Mouse (Mus musculus): ENCODE measurements around the gene Slc35f6. TPM values are rescaled to one million over a fixed set of nuclear protein-coding genes. Genes with fewer than 3 reads are reported as not detected.

Gene Slc35f6
- total RNA-seq (2023; ENCODE audit: inconsistent age), result 47.8 to 61.4 TPM (median 55.9 TPM) in 4 replicates

DNA sequence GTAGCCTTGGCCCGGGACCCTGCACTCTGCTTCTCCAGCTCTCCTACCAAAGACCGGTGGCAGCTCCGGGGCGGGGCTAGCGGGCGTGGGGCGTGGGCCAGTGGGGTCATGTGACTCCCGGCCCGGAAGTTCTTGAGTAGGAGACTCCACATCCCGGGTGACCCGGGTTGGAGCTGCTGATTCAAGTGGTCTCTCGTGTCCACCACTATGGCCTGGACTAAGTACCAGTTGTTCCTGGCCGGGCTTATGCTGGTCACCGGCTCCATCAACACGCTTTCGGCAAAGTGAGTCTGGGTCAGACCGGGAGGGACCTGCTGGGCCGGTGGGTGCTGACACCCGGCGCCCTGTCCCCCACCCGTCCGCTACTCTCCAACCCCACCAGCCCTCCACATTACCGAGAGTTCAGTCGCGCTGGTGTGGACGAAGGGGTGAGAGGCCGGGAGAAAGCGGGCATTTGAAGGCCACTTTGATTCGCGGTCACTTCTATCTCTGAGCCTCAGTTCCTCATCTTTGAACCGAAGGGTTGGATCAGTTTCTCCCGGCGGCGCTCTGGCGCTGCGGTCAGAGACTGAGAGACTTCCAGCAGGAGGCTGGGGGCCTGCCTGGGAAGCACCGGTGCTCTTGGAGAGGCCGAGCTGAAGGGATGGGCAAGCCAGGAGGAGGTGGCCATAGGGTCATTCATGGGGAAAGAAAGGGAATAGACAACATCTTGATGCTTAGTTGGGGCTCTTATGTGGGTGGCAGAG is at the start of gene Slc35f6:
Slc35f6 (plus strand) TSS at position 119 of the 746 bp plus-strand sequence.

GRCm38 (mm10) chr5:30666391-30667195 is 18.9 kb downstream of the Slc35f6 start, which contains the start of gene Cenpa:
Gene Cenpa, plus strand, starts transcription at chr5:30666777.

Other genes starting within 250 kb of the Slc35f6 start
- gene Otof, start 186.0 kb upstream of the Slc35f6 start, total RNA-seq (2023; ENCODE audit: inconsistent age), result not detected in 4 replicates
- not detected in 4 replicates for gene 1700001C02Rik, start 181.9 kb upstream of the Slc35f6 start, total RNA-seq (2023; ENCODE audit: inconsistent age)
- not detected in 4 replicates for gene Cib4, start 102.1 kb upstream of the Slc35f6 start, total RNA-seq (2023; ENCODE audit: inconsistent age)
- gene Kcnk3, start 59.8 kb upstream of the Slc35f6 start, total RNA-seq (2023; ENCODE audit: inconsistent age), result 0.57 to 1.1 TPM (median 0.88 TPM) in 4 replicates
- gene Cenpa, start 18.8 kb downstream of the Slc35f6 start, total RNA-seq (2023; ENCODE audit: inconsistent age), result 221 to 283 TPM (median 261 TPM) in 4 replicates
- not detected in 4 replicates for gene Dpysl5, start 63.6 kb downstream of the Slc35f6 start, total RNA-seq (2023; ENCODE audit: inconsistent age)
- 7.1 to 8.0 TPM (median 7.9 TPM) in 4 replicates for gene Mapre3, start 166.7 kb downstream of the Slc35f6 start, total RNA-seq (2023; ENCODE audit: inconsistent age)
- gene Tmem214, start 220.1 kb downstream of the Slc35f6 start, total RNA-seq (2023; ENCODE audit: inconsistent age), result 41.6 to 48.8 TPM (median 46.7 TPM) in 4 replicates
- 16.6 to 22.1 TPM (median 20.9 TPM) in 4 replicates for gene Agbl5, start 240.8 kb downstream of the Slc35f6 start, total RNA-seq (2023; ENCODE audit: inconsistent age)